Mouse (Mus musculus) brain, embryonic 14.5 days (tissue): ENCODE results near the gene Eml1.

Experiments used
- CTCF ChIP-seq: fragments of 200-500 bp; IDR thresholded peaks from 2 replicates; pipeline ENCODE4 v1.5.1; 2012; ENCODE audit warnings: inconsistent platforms, mild to moderate bottlenecking, moderate library complexity, borderline replicate concordance; ENCODE audit not compliant: insufficient read depth, insufficient read length; ENCODE audit errors: extremely low read depth
- POLR2A ChIP-seq: fragments of 200-500 bp; IDR thresholded peaks from 2 replicates; pipeline ENCODE4 v1.6.1; 2012; ENCODE audit warnings: mild to moderate bottlenecking, inconsistent platforms, borderline replicate concordance; ENCODE audit not compliant: poor library complexity, insufficient read depth, insufficient read length, severe bottlenecking; ENCODE audit errors: extremely low read depth

- TF ChIP-seq CTCF (no peak), POLR2A (no peak)
Observed at GRCm38 (mm10) chr12:108352371-108353136, 18.2 kb upstream of the Eml1 start.
